16 mouse cellular contexts compared by ENCODE assay signal in the genomic region with DNA sequence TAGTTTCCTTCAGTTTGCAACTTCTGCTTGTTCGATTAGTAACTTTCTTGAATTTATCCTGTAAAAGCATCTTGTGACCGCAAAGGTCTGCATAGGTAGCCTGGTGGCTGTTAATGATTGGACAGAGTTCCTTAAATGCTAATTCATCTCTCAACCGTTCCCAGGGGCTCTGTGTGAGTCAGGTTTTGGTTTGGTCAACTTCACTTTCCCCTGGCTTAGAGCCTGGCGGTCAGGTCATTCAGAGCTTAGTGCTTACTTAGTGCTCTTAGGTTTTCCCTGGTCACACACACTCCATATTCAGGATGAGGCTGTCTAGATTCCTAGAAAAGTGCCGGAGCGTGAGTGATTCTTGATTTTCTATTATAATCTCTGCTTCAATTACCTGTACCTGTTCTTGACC. TPM values are rescaled to one million over a fixed set of nuclear protein-coding genes. Genes with fewer than 3 reads are reported as not detected.
A peak's percentile ranks its signal among the peaks of the same experiment; 100 is the strongest.
DNase-seq lines count a peak whose midpoint lies in the region; ATAC-seq and TF ChIP-seq lines count a peak whose summit lies in the region.
"Had no signal": no experiment of that assay in that cellular context is flagged by ENCODE, and none has a peak within 500 bp of the region (broad histone marks: within the 10 kb centered on the region; RNA-seq: fewer than 3 reads in every experiment).

No protein-coding gene starts in this region.

- H3K36me3 ChIP-seq in kidney, embryonic 15.5 days = 0 out of 2 replicates have a peak, but pooled peaks cover 2% of the 10 kb centered on the region
- no peaks in the 10 kb centered on the region for H3K36me3 ChIP-seq in lung, embryonic 14.5 days (ENCODE audit: insufficient read depth)
- no peaks in the 10 kb centered on the region for H3K36me3 ChIP-seq in stomach, embryonic 15.5 days
- no peaks in the 10 kb centered on the region for H3K36me3 ChIP-seq in heart, embryonic 11.5 days (ENCODE audit: control insufficient read depth, insufficient read depth, low read length)
- H3K36me3 ChIP-seq: embryonic facial prominence, embryonic 13.5 days; forebrain, embryonic 10.5 days; hindbrain, embryonic 12.5 days; limb, embryonic 12.5 days; liver, embryonic 15.5 days; neural tube, embryonic 13.5 days had no signal

- no peak for TF ChIP-seq CTCF in lung, embryonic 14.5 days (IDR thresholded peaks at IDR 0.05; ENCODE audit: low read depth)

- peaks cover 12% of the 10 kb centered on the region for H3K4me1 ChIP-seq in kidney, embryonic 15.5 days
- no peaks in the 10 kb centered on the region for H3K4me1 ChIP-seq in lung, embryonic 14.5 days (ENCODE audit: insufficient read depth)
- no peaks in the 10 kb centered on the region for H3K4me1 ChIP-seq in stomach, embryonic 15.5 days
- H3K4me1 ChIP-seq in heart, embryonic 11.5 days (ENCODE audit: control insufficient read depth, insufficient read depth, low read length) = no peaks in the 10 kb centered on the region
- H3K4me1 ChIP-seq: hindbrain, embryonic 12.5 days; liver, embryonic 15.5 days; neural tube, embryonic 13.5 days had no signal

- no peak overlapping the region for H3K4me3 ChIP-seq in kidney, embryonic 15.5 days (replicated peaks)
- no peak overlapping the region for H3K4me3 ChIP-seq in lung, embryonic 14.5 days (ENCODE audit: low read depth, low read length)
- H3K4me3 ChIP-seq in stomach, embryonic 15.5 days (replicated peaks) = no peak overlapping the region
- H3K4me3 ChIP-seq in heart, embryonic 11.5 days (ENCODE audit: low read depth, low read length) = no peak overlapping the region
- H3K4me3 ChIP-seq: embryonic facial prominence, embryonic 13.5 days; forebrain, embryonic 10.5 days; hindbrain, embryonic 12.5 days; limb, embryonic 12.5 days; liver, embryonic 15.5 days; neural tube, embryonic 13.5 days had no signal

- H3K4me2 ChIP-seq in kidney, embryonic 15.5 days = peak overlapping the region; percentile 33
- H3K4me2 ChIP-seq in lung, embryonic 14.5 days = no peak overlapping the region
- 0 out of 2 replicates have a peak overlapping the region, but pooled peaks have one; percentile 16 for H3K4me2 ChIP-seq in stomach, embryonic 15.5 days
- H3K4me2 ChIP-seq in heart, embryonic 11.5 days = no peak overlapping the region
- H3K4me2 ChIP-seq: embryonic facial prominence, embryonic 13.5 days; hindbrain, embryonic 12.5 days; limb, embryonic 12.5 days; liver, embryonic 15.5 days; neural tube, embryonic 13.5 days had no signal

- WGBS in kidney, embryonic 15.5 days = 46% methylated on average over 6 of the region's 6 CpGs
- WGBS in lung, embryonic 14.5 days = 46% methylated on average over 6 of the region's 6 CpGs
- WGBS in stomach, embryonic 15.5 days = 39% methylated on average over 6 of the region's 6 CpGs
- 56% methylated on average over 6 of the region's 6 CpGs for WGBS in heart, embryonic 11.5 days (ENCODE audit: insufficient replicate concordance)

- peak; percentile 70 for ATAC-seq in kidney, embryonic 15.5 days (replicated peaks; ENCODE audit: low FRiP score)
- no peak for ATAC-seq in lung, embryonic 14.5 days (ENCODE audit: insufficient read depth)
- ATAC-seq in stomach, embryonic 15.5 days (ENCODE audit: insufficient read depth, low FRiP score, low read depth) = no peak; the same call in 1 of the 2 replicates
- no peak for ATAC-seq in heart, embryonic 11.5 days (replicated peaks; ENCODE audit: insufficient number of reproducible peaks, low FRiP score, low TSS enrichment)

- peaks cover 6% of the 10 kb centered on the region for H3K9me3 ChIP-seq in kidney, embryonic 15.5 days (replicated peaks)
- peaks cover 3% of the 10 kb centered on the region; the same call in 1 of the 2 replicates for H3K9me3 ChIP-seq in lung, embryonic 14.5 days (ENCODE audit: low read depth, low read length)
- no peaks in the 10 kb centered on the region for H3K9me3 ChIP-seq in stomach, embryonic 15.5 days
- H3K9me3 ChIP-seq in heart, embryonic 11.5 days (replicated peaks; ENCODE audit: control insufficient read depth, low read length) = peaks cover 2% of the 10 kb centered on the region; the same call in 1 of the 2 replicates
- H3K9me3 ChIP-seq: liver, embryonic 15.5 days had no signal

- no peak overlapping the region for H3K9ac ChIP-seq in kidney, embryonic 15.5 days
- H3K9ac ChIP-seq in lung, embryonic 14.5 days = no peak overlapping the region
- no peak overlapping the region for H3K9ac ChIP-seq in stomach, embryonic 15.5 days
- no peak overlapping the region for H3K9ac ChIP-seq in heart, embryonic 11.5 days (ENCODE audit: low read depth, low read length)
- H3K9ac ChIP-seq: embryonic facial prominence, embryonic 13.5 days; hindbrain, embryonic 12.5 days; limb, embryonic 12.5 days; liver, embryonic 15.5 days; neural tube, embryonic 13.5 days had no signal

- peak; percentile 45 for DNase-seq in kidney, adult 11 months
- peak; percentile 31 for DNase-seq in lung, embryonic 14.5 days
- DNase-seq in embryo, embryonic 10 days (ENCODE audit: low spot score) = no peak
- DNase-seq in urinary bladder, postnatal 4 days (ENCODE audit: low spot score in 2 of 2) = no peak
- DNase-seq: cerebellum, adult 2 months; gastrocnemius, postnatal 36 days; right cerebral cortex, postnatal 25 days had no signal

- H3K27me3 ChIP-seq in kidney, embryonic 15.5 days = no peaks in the 10 kb centered on the region
- H3K27me3 ChIP-seq in lung, embryonic 14.5 days (ENCODE audit: insufficient read depth, low read length) = no peaks in the 10 kb centered on the region
- no peaks in the 10 kb centered on the region for H3K27me3 ChIP-seq in stomach, embryonic 15.5 days (replicated peaks)
- H3K27me3 ChIP-seq in heart, embryonic 11.5 days (ENCODE audit: control insufficient read depth, insufficient read depth, low read length) = no peaks in the 10 kb centered on the region
- H3K27me3 ChIP-seq: embryonic facial prominence, embryonic 13.5 days; hindbrain, embryonic 12.5 days; limb, embryonic 12.5 days; liver, embryonic 15.5 days; neural tube, embryonic 13.5 days had no signal

- H3K27ac ChIP-seq in kidney, embryonic 15.5 days = peak overlapping the region; percentile 82
- peak overlapping the region; percentile 34; the same call in 1 of the 2 replicates for H3K27ac ChIP-seq in lung, embryonic 14.5 days (ENCODE audit: low read depth)
- H3K27ac ChIP-seq in stomach, embryonic 15.5 days = peak overlapping the region; percentile 16; the same call in 1 of the 2 replicates
- H3K27ac ChIP-seq in heart, embryonic 11.5 days (ENCODE audit: low read depth, low read length) = no peak overlapping the region
- H3K27ac ChIP-seq: embryonic facial prominence, embryonic 13.5 days; forebrain, embryonic 10.5 days; hindbrain, embryonic 12.5 days; limb, embryonic 12.5 days; liver, embryonic 15.5 days; neural tube, embryonic 13.5 days had no signal

RNA-seq across cellular contexts. Expression of a gene that starts 12.6 kb away (rescaled TPM):
- polyA plus RNA-seq in kidney, embryonic 15.5 days (2015; fragmentation: Nextera tagmentation; extraction: Ambion mirVana) = 19.8 and 20.4 TPM in 2 replicates
- polyA plus RNA-seq in lung, embryonic 14.5 days (2014; fragmentation: Nextera tagmentation; extraction: Ambion mirVana) = 20.0 and 22.0 TPM in 2 replicates
- 9.7 and 11.1 TPM in 2 replicates for polyA plus RNA-seq in stomach, embryonic 15.5 days (2015; fragmentation: Nextera tagmentation; extraction: Ambion mirVana)
- 1.8 TPM in 2 replicates for polyA plus RNA-seq in heart, embryonic 11.5 days (2014; fragmentation: Nextera tagmentation; extraction: Ambion mirVana)

Comparison
In these comparisons a context has a peak if more than half of its experiments do, and no peak if none do; other contexts are left out.
1. DNase-seq: peak in kidney, adult 11 months (single experiment) and lung, embryonic 14.5 days (single experiment); none in embryo, embryonic 10 days (single experiment) and urinary bladder, postnatal 4 days (0 of 2).
2. H3K4me2 ChIP-seq: peak in kidney, embryonic 15.5 days (single experiment) and stomach, embryonic 15.5 days (single experiment); none in lung, embryonic 14.5 days (single experiment) and heart, embryonic 11.5 days (single experiment).